Mouse (Mus musculus): ENCODE results near the gene Anapc7. TPM values are rescaled to one million over a fixed set of nuclear protein-coding genes. Genes with fewer than 3 reads are reported as not detected.
"Not testable (repeated sequence)": the region's sequence is repeated elsewhere in the genome, so short reads cannot be mapped to it uniquely, and the experiment has no call there.

Anapc7 gene
- polyA plus RNA-seq, 1 experiment = 17.8 TPM

DNA sequence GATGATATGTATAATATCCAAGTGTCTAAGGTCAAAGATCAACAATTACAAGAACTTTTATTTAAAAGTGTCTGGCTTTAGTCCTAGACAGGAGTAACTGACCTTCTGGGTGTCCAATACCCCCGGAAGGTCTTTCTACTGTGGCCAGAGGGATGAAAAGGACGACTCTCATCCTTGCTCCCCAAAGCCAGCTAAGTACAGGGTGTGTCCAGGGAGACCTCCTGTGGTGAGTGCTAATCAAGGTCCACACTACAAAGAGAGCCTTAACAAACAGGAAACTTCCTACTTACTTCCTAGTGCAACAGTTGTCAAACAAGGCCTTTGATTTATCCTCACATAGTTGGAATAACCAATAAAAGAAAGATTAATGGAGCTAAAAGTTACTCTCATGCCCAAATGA is 57.6 kb downstream of the Anapc7 start:
- H3K4me1 ChIP-seq (ENCODE audit: control insufficient read depth, insufficient read depth, low read length) = no peaks in the 10 kb centered on the region
- no peak overlapping the region for H3K4me3 ChIP-seq (replicated peaks; ENCODE audit: control insufficient read depth, low read depth, low read length)
- 87% methylated on average over 2 of the region's 2 CpGs for WGBS
- TF ChIP-seq POLR2A (IDR thresholded peaks at IDR 0.05; ENCODE audit: borderline replicate concordance, control insufficient read depth, low read depth, low read length) (no peak), CTCF (IDR thresholded peaks at IDR 0.05; ENCODE audit: control insufficient read depth, insufficient read depth, low read length) (no peak)
- H3K27ac ChIP-seq (ENCODE audit: control insufficient read depth, insufficient read depth, low read depth, low read length, poor library complexity) = no peak overlapping the region

GRCm38 (mm10) chr5:122481844-122482243 is 60.4 kb downstream of the Anapc7 start:
- Histone ChIP-seq H3K4me3 (replicated peaks; ENCODE audit: control insufficient read depth, low read depth, low read length) (no peak overlapping the region), H3K4me1 (ENCODE audit: control insufficient read depth, insufficient read depth, low read length) (no peaks in the 10 kb centered on the region), H3K27ac (ENCODE audit: control insufficient read depth, insufficient read depth, low read depth, low read length, poor library complexity) (peak overlapping the region; percentile 17; the same call in 1 of the 2 replicates)
- no peak for TF ChIP-seq CTCF (IDR thresholded peaks at IDR 0.05; ENCODE audit: control insufficient read depth, insufficient read depth, low read length)
- no peak for TF ChIP-seq POLR2A (IDR thresholded peaks at IDR 0.05; ENCODE audit: borderline replicate concordance, control insufficient read depth, low read depth, low read length)
- 82% methylated on average over 5 of the region's 5 CpGs for WGBS

GRCm38 (mm10) chr5:122482733-122483391 is 61.4 kb downstream of the Anapc7 start:
- H3K4me3 ChIP-seq (replicated peaks; ENCODE audit: control insufficient read depth, low read depth, low read length) = no peak overlapping the region
- TF ChIP-seq POLR2A (IDR thresholded peaks at IDR 0.05; ENCODE audit: borderline replicate concordance, control insufficient read depth, low read depth, low read length) = no peak
- 75% methylated on average over 6 of the region's 6 CpGs for WGBS

GRCm38 (mm10) chr5:122486243-122486642 is 64.8 kb downstream of the Anapc7 start:
- H3K27ac ChIP-seq (ENCODE audit: control insufficient read depth, insufficient read depth, low read depth, low read length, poor library complexity) = not testable (repeated sequence)
- 84% methylated on average over 5 of the region's 5 CpGs for WGBS

More at GRCm38 (mm10) chr5:122482733-122483391, 61.4 kb downstream of the Anapc7 start:
- H3K27ac ChIP-seq (ENCODE audit: control insufficient read depth, insufficient read depth, low read depth, low read length, poor library complexity) = no peak overlapping the region
- H3K4me1 ChIP-seq (ENCODE audit: control insufficient read depth, insufficient read depth, low read length) = no peaks in the 10 kb centered on the region

DNA sequence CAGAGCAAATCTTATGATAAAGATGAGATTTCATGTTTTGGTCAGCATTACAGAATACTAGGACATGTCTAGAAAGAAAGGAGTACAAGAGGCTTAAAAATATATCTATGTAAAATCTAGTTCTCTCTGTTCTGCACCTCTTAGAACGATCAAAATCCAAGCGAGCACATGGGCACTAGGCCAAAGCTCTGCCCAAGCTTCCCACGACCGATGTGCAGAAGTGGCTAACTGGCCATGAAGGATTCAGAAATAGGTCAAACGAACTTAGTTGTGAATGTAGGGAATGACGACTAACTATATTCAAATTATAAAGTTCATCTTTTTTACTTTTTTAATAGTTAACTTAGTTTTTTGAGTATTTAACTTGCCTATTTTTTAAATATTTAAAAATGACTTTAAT is 66.3 kb downstream of the Anapc7 start:
- Histone ChIP-seq H3K4me1 (ENCODE audit: control insufficient read depth, insufficient read depth, low read length) (no peaks in the 10 kb centered on the region), H3K4me3 (replicated peaks; ENCODE audit: control insufficient read depth, low read depth, low read length) (no peak overlapping the region), H3K27ac (ENCODE audit: control insufficient read depth, insufficient read depth, low read depth, low read length, poor library complexity) (no peak overlapping the region)
- 80% methylated on average over 6 of the region's 6 CpGs for WGBS
- TF ChIP-seq CTCF (IDR thresholded peaks at IDR 0.05; ENCODE audit: control insufficient read depth, insufficient read depth, low read length) (no peak), POLR2A (IDR thresholded peaks at IDR 0.05; ENCODE audit: borderline replicate concordance, control insufficient read depth, low read depth, low read length) (no peak)

More at GRCm38 (mm10) chr5:122486243-122486642, 64.8 kb downstream of the Anapc7 start:
- H3K4me3 ChIP-seq (replicated peaks; ENCODE audit: control insufficient read depth, low read depth, low read length); H3K4me1 ChIP-seq (ENCODE audit: control insufficient read depth, insufficient read depth, low read length): not testable (repeated sequence)

- WGBS = 97% methylated on average over 2 of the region's 2 CpGs
- no peaks in the 10 kb centered on the region for H3K4me1 ChIP-seq (ENCODE audit: control insufficient read depth, insufficient read depth, low read length)
- H3K27ac ChIP-seq (ENCODE audit: control insufficient read depth, insufficient read depth, low read depth, low read length, poor library complexity) = no peak overlapping the region
- no peak overlapping the region for H3K4me3 ChIP-seq (replicated peaks; ENCODE audit: control insufficient read depth, low read depth, low read length)
- TF ChIP-seq POLR2A (IDR thresholded peaks at IDR 0.05; ENCODE audit: borderline replicate concordance, control insufficient read depth, low read depth, low read length) = no peak
- TF ChIP-seq CTCF (IDR thresholded peaks at IDR 0.05; ENCODE audit: control insufficient read depth, insufficient read depth, low read length) = no peak
These were observed 68.7 kb downstream of the Anapc7 start for GRCm38 (mm10) chr5:122490148-122490547.

DNA sequence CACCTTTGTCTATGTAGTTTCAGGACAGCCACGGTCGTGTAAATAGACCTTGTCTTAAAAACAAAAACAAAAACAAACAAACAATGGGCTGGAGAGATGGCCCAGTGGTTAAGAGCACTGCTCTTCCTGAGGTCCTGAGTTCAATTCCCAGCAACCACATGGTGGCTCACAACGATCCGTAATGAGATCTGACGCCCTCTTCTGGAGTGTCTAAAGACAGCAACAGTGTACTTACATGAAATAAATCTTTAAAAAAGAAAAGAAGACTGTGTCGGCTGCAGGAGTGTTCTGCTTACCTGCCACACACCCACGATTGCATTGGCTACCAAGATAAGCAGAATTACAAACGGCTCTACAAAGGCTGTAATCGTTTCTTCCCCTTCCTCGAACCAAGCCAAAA is 69.9 kb downstream of the Anapc7 start:
- Histone ChIP-seq H3K4me3 (replicated peaks; ENCODE audit: control insufficient read depth, low read depth, low read length) (no peak overlapping the region), H3K27ac (ENCODE audit: control insufficient read depth, insufficient read depth, low read depth, low read length, poor library complexity) (no peak overlapping the region), H3K4me1 (ENCODE audit: control insufficient read depth, insufficient read depth, low read length) (no peaks in the 10 kb centered on the region)
- 78% methylated on average over 10 of the region's 10 CpGs for WGBS
- no peak for TF ChIP-seq CTCF (IDR thresholded peaks at IDR 0.05; ENCODE audit: control insufficient read depth, insufficient read depth, low read length)
- no peak for TF ChIP-seq POLR2A (IDR thresholded peaks at IDR 0.05; ENCODE audit: borderline replicate concordance, control insufficient read depth, low read depth, low read length)

DNA sequence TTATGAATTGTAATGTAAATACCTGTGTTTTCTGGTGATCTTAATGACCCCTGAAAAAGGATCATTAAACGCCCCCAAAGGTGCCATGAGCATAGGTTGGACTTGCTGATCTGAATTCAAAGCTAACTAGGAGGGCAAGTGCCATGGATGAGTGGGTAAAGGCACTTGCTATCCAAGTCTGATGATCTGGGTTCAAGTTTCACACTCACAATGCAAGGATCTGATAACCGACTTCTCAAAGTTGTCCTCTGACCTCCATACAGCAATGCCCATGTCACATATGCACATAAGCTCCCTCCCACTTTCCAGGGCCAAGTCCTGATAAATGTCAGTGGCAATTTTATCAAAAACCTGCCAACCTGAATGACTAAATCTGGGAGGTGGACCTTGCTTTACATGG is 71.5 kb downstream of the Anapc7 start:
- Histone ChIP-seq H3K27ac (ENCODE audit: control insufficient read depth, insufficient read depth, low read depth, low read length, poor library complexity) (no peak overlapping the region), H3K4me1 (ENCODE audit: control insufficient read depth, insufficient read depth, low read length) (no peaks in the 10 kb centered on the region), H3K4me3 (replicated peaks; ENCODE audit: control insufficient read depth, low read depth, low read length) (no peak overlapping the region)
- 92% methylated on average over 2 of the region's 2 CpGs for WGBS
- TF ChIP-seq CTCF (IDR thresholded peaks at IDR 0.05; ENCODE audit: control insufficient read depth, insufficient read depth, low read length) = no peak
- TF ChIP-seq POLR2A (IDR thresholded peaks at IDR 0.05; ENCODE audit: borderline replicate concordance, control insufficient read depth, low read depth, low read length) = no peak

DNA sequence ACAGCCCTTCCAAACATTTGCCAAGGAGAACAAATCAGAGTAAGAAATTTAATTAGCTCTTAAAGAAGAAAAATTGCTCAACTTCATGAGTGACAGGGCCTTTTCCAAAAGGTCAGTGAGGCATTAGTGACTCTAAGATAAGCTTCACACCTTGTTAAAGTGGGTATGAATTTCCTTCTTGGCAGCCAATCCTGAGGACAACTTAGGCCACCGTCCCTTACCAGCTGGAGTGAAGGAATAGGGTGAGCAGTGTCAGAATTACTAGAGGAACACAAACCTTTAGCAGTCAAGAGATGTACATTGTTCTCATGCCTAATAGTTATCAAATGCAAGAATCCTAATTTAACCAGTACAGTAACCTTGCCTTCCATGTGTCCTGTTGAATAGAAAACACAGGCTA is 73.0 kb downstream of the Anapc7 start:
- Histone ChIP-seq H3K27ac (ENCODE audit: control insufficient read depth, insufficient read depth, low read depth, low read length, poor library complexity) (no peak overlapping the region), H3K4me1 (ENCODE audit: control insufficient read depth, insufficient read depth, low read length) (no peaks in the 10 kb centered on the region), H3K4me3 (replicated peaks; ENCODE audit: control insufficient read depth, low read depth, low read length) (no peak overlapping the region)
- TF ChIP-seq POLR2A (IDR thresholded peaks at IDR 0.05; ENCODE audit: borderline replicate concordance, control insufficient read depth, low read depth, low read length) = no peak
- TF ChIP-seq CTCF (IDR thresholded peaks at IDR 0.05; ENCODE audit: control insufficient read depth, insufficient read depth, low read length) = no peak
- WGBS = 80% methylated on average over 1 of the region's 1 CpGs

Other genes with a start within 250 kb of the Anapc7 start
- gene Hvcn1, start 214.9 kb upstream of the Anapc7 start, polyA plus RNA-seq (2011; ENCODE audit: insufficient read depth, insufficient read length, low replicate concordance, missing spikeins) = 18.2 and 30.0 TPM in 2 replicates
- 6.5 and 17.7 TPM in 2 replicates for gene Tctn1, start 157.2 kb upstream of the Anapc7 start, polyA plus RNA-seq (2011; ENCODE audit: insufficient read depth, insufficient read length, low replicate concordance, missing spikeins)
- gene Pptc7, start 137.3 kb upstream of the Anapc7 start, polyA plus RNA-seq (2011; ENCODE audit: insufficient read depth, insufficient read length, low replicate concordance, missing spikeins) = 5.0 and 7.2 TPM in 2 replicates
- gene Rad9b, start 67.5 kb upstream of the Anapc7 start, polyA plus RNA-seq (2011; ENCODE audit: insufficient read depth, insufficient read length, low replicate concordance, missing spikeins) = 2.1 and 4.1 TPM in 2 replicates
- gene Vps29, start 67.3 kb upstream of the Anapc7 start, polyA plus RNA-seq (2011; ENCODE audit: insufficient read depth, insufficient read length, low replicate concordance, missing spikeins) = 32.0 and 34.8 TPM in 2 replicates
- 12.9 and 16.1 TPM in 2 replicates for gene Gpn3, start 49.8 kb upstream of the Anapc7 start, polyA plus RNA-seq (2011; ENCODE audit: insufficient read depth, insufficient read length, low replicate concordance, missing spikeins)
- gene Fam216a, start 49.3 kb upstream of the Anapc7 start, polyA plus RNA-seq (2011; ENCODE audit: insufficient read depth, insufficient read length, low replicate concordance, missing spikeins) = 14.6 and 16.4 TPM in 2 replicates
- 280 and 397 TPM in 2 replicates for gene Arpc3, start 29.8 kb upstream of the Anapc7 start, polyA plus RNA-seq (2011; ENCODE audit: insufficient read depth, insufficient read length, low replicate concordance, missing spikeins)
- gene Atp2a2, start 80.5 kb downstream of the Anapc7 start, polyA plus RNA-seq (2011; ENCODE audit: insufficient read depth, insufficient read length, low replicate concordance, missing spikeins) = 19.9 and 35.8 TPM in 2 replicates
- gene Ift81, start 192.8 kb downstream of the Anapc7 start, polyA plus RNA-seq (2011; ENCODE audit: insufficient read depth, insufficient read length, low replicate concordance, missing spikeins) = 0.86 and 2.1 TPM in 2 replicates
- gene P2rx7, start 222.2 kb downstream of the Anapc7 start, polyA plus RNA-seq (2011; ENCODE audit: insufficient read depth, insufficient read length, low replicate concordance, missing spikeins) = 1.5 and 2.9 TPM in 2 replicates

Data from bone marrow, adult 2 months (tissue).